Mouse (Mus musculus) ES-Bruce4 (cell line): ENCODE measurements around the gene Slc2a13. TPM values are rescaled to one million over a fixed set of nuclear protein-coding genes. Genes with fewer than 3 reads are reported as not detected.

ENCODE experiments used
- H3K27ac ChIP-seq: 2 replicates; pipeline ENCODE4 v1.5.1; 2012; ENCODE audit warnings: low read length, inconsistent platforms; ENCODE audit not compliant: insufficient read depth
- H3K27me3 ChIP-seq: 2 replicates; pipeline ENCODE4 v1.6.1; 2012; ENCODE audit warnings: mild to moderate bottlenecking, low read length, inconsistent platforms; ENCODE audit not compliant: control insufficient read depth, poor library complexity, insufficient read depth, severe bottlenecking
- H3K36me3 ChIP-seq: 2 replicates; pipeline ENCODE4 v1.6.1; 2012; ENCODE audit warnings: inconsistent platforms, mild to moderate bottlenecking, low read length, moderate library complexity; ENCODE audit not compliant: control insufficient read depth, poor library complexity, insufficient read depth, severe bottlenecking
- H3K4me1 ChIP-seq: one replicate; pipeline ENCODE4 v1.8.1; 2011; ENCODE audit warnings: low read length; ENCODE audit not compliant: control insufficient read depth, insufficient read depth
- H3K4me3 ChIP-seq: 2 replicates; pipeline ENCODE4 v1.5.1; 2011; ENCODE audit warnings: low read depth, mild to moderate bottlenecking, low read length
- H3K9ac ChIP-seq: 2 replicates; pipeline ENCODE4 v1.6.1; 2012; ENCODE audit warnings: low read depth, mild to moderate bottlenecking, inconsistent platforms; ENCODE audit not compliant: poor library complexity, severe bottlenecking
- H3K9me3 ChIP-seq: replicated peaks from 2 replicates; pipeline ENCODE4 v1.6.1; 2012; ENCODE audit warnings: mild to moderate bottlenecking, low read length, inconsistent platforms; ENCODE audit not compliant: control insufficient read depth, poor library complexity, insufficient read depth, severe bottlenecking
- CTCF ChIP-seq: IDR thresholded peaks from one replicate; pipeline ENCODE4 v1.8.1; 2011; ENCODE audit warnings: low read depth, low read length
- EP300 ChIP-seq: IDR thresholded peaks from 2 replicates; pipeline ENCODE4 v1.6.1; 2011; ENCODE audit warnings: low read depth, low read length; ENCODE audit not compliant: insufficient read depth
- POLR2A ChIP-seq: IDR thresholded peaks from one replicate; pipeline ENCODE4 v1.8.1; 2011; ENCODE audit warnings: low read length; ENCODE audit not compliant: insufficient read depth
- polyA plus RNA-seq: library from polyadenylated mRNA; stranded (reverse); fragments of >200 nt; gene quantifications from 2 replicates; pipeline ENCODE4 v1.2.4, GENCODE M21; 2011; ENCODE audit warnings: low read depth; ENCODE audit not compliant: missing spikeins, insufficient read depth, insufficient read length

Slc2a13 gene
- polyA plus RNA-seq, 1 experiment: not detected

- no peak overlapping the region for H3K9ac ChIP-seq
- no peak for TF ChIP-seq EP300
- no peak for TF ChIP-seq POLR2A
- TF ChIP-seq CTCF: no peak
- H3K4me1 ChIP-seq: no peaks in the 10 kb centered on the region
- H3K4me3 ChIP-seq: no peak overlapping the region
- H3K27ac ChIP-seq: no peak overlapping the region
- H3K9me3 ChIP-seq: peaks cover 9% of the 10 kb centered on the region
- no peaks in the 10 kb centered on the region for H3K36me3 ChIP-seq
- H3K27me3 ChIP-seq: no peaks in the 10 kb centered on the region
Measured at GRCm38 (mm10) chr15:91425426-91425825, 147.6 kb downstream of the Slc2a13 start.

- Histone ChIP-seq H3K9me3 (no peaks in the 10 kb centered on the region), H3K4me3 (no peak overlapping the region), H3K9ac (no peak overlapping the region), H3K27ac (no peak overlapping the region), H3K4me1 (no peaks in the 10 kb centered on the region), H3K36me3 (no peaks in the 10 kb centered on the region), H3K27me3 (no peaks in the 10 kb centered on the region)
- TF ChIP-seq POLR2A: no peak
- TF ChIP-seq EP300: no peak
- TF ChIP-seq CTCF: no peak
Measured at GRCm38 (mm10) chr15:91406979-91407378, 166.1 kb downstream of the Slc2a13 start.

- H3K27me3 ChIP-seq: no peaks in the 10 kb centered on the region
- no peak overlapping the region for H3K9ac ChIP-seq
- H3K36me3 ChIP-seq: no peaks in the 10 kb centered on the region
- H3K4me3 ChIP-seq: no peak overlapping the region
- no peaks in the 10 kb centered on the region; the same call in 1 of the 2 replicates for H3K9me3 ChIP-seq
- H3K27ac ChIP-seq: no peak overlapping the region
- TF ChIP-seq EP300 (no peak), POLR2A (no peak), CTCF (no peak)
- no peaks in the 10 kb centered on the region for H3K4me1 ChIP-seq
Measured at GRCm38 (mm10) chr15:91395165-91395564, 177.9 kb downstream of the Slc2a13 start.

- TF ChIP-seq CTCF: no peak
- TF ChIP-seq POLR2A: no peak
- TF ChIP-seq EP300: no peak
- no peak overlapping the region for H3K9ac ChIP-seq
Measured at GRCm38 (mm10) chr15:91383694-91384093, 189.4 kb downstream of the Slc2a13 start.

GRCm38 (mm10) chr15:91382606-91383005 lies 190.5 kb downstream of the Slc2a13 start:
- Histone ChIP-seq H3K36me3 (no peaks in the 10 kb centered on the region), H3K27me3 (no peaks in the 10 kb centered on the region), H3K4me1 (no peaks in the 10 kb centered on the region), H3K9ac (no peak overlapping the region), H3K27ac (no peak overlapping the region), H3K4me3 (no peak overlapping the region), H3K9me3 (no peaks in the 10 kb centered on the region)
- TF ChIP-seq POLR2A: no peak
- TF ChIP-seq EP300: no peak
- TF ChIP-seq CTCF: no peak

More at GRCm38 (mm10) chr15:91383694-91384093, 189.4 kb downstream of the Slc2a13 start:
- Histone ChIP-seq H3K9me3 (no peaks in the 10 kb centered on the region), H3K27ac (no peak overlapping the region), H3K27me3 (no peaks in the 10 kb centered on the region), H3K4me3 (no peak overlapping the region), H3K36me3 (no peaks in the 10 kb centered on the region), H3K4me1 (no peaks in the 10 kb centered on the region)

GRCm38 (mm10) chr15:91381864-91382263 lies 191.2 kb downstream of the Slc2a13 start:
- Histone ChIP-seq H3K9ac (no peak overlapping the region), H3K36me3 (no peaks in the 10 kb centered on the region), H3K4me1 (no peaks in the 10 kb centered on the region), H3K27me3 (no peaks in the 10 kb centered on the region), H3K4me3 (no peak overlapping the region), H3K9me3 (no peaks in the 10 kb centered on the region), H3K27ac (no peak overlapping the region)
- TF ChIP-seq EP300: no peak
- no peak for TF ChIP-seq POLR2A
- TF ChIP-seq CTCF: no peak
